Mouse (Mus musculus): Measurements from ENCODE around the gene Itpk1. TPM values are rescaled to one million over a fixed set of nuclear protein-coding genes. Genes with fewer than 3 reads are reported as not detected.

Gene Itpk1
- total and polyA plus RNA-seq, 3 experiments = 7.9 to 11.6 (median 9.5) TPM

DNA sequence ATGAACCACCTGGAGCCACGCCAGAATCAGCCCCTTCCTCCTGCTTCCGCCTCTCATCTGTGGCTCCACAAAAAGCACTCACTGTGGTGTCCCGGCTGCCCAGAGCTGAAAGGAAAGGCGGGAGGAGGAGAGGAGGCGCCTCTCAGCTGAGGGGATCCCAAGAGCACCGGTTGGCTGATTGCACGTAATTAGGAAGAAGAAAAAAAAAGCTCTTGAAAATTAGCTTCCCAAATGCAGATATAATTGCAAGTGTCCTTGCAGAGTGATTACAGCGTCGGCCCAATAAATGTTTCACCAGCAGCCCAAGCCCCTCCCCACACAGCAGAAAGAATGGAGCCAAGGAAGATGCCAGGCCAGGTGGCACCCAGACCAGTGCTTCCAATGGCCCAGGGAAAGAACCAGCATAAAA, 19.2 kb downstream of the Itpk1 start:
- no peaks in the 10 kb centered on the region for H3K36me3 ChIP-seq (ENCODE audit: control insufficient read depth, insufficient read depth, low read length)
- 59% methylated on average over 9 of the region's 9 CpGs for WGBS
- H3K4me1 ChIP-seq (ENCODE audit: control insufficient read depth, insufficient read depth, low read length) = peaks cover 6% of the 10 kb centered on the region; the same call in 1 of the 2 replicates
- no peak overlapping the region for H3K9ac ChIP-seq (ENCODE audit: low read depth, low read length)
- H3K4me3 ChIP-seq = no peak overlapping the region
- H3K27me3 ChIP-seq (ENCODE audit: control insufficient read depth, insufficient read depth, low read length) = no peaks in the 10 kb centered on the region
- TF ChIP-seq POLR2A (IDR thresholded peaks at IDR 0.05; ENCODE audit: insufficient read depth, low read depth, low read length) = no peak
- no peak for TF ChIP-seq EP300 (IDR thresholded peaks at IDR 0.05; ENCODE audit: insufficient read depth, low read depth, low read length)
- no peak for TF ChIP-seq CTCF (IDR thresholded peaks at IDR 0.05)
- intact Hi-C loops (cut with DNase I) = no loop called here
- H3K79me2 ChIP-seq (replicated peaks; ENCODE audit: control insufficient read depth, insufficient read depth, low read length) = no peaks in the 10 kb centered on the region
- no peak for DNase-seq
- H3K27ac ChIP-seq = no peak overlapping the region

- no peaks in the 10 kb centered on the region for H3K36me3 ChIP-seq (ENCODE audit: control insufficient read depth, insufficient read depth, low read length)
- no peak for DNase-seq
- WGBS = 78% methylated on average over 3 of the region's 3 CpGs
- peaks cover 6% of the 10 kb centered on the region; the same call in 1 of the 2 replicates for H3K4me1 ChIP-seq (ENCODE audit: control insufficient read depth, insufficient read depth, low read length)
- intact Hi-C loops (cut with DNase I) = no loop called here
- no peak overlapping the region for H3K27ac ChIP-seq
- no peak for TF ChIP-seq POLR2A (IDR thresholded peaks at IDR 0.05; ENCODE audit: insufficient read depth, low read depth, low read length)
- no peak for TF ChIP-seq EP300 (IDR thresholded peaks at IDR 0.05; ENCODE audit: insufficient read depth, low read depth, low read length)
- H3K9ac ChIP-seq (ENCODE audit: low read depth, low read length) = no peak overlapping the region
- no peaks in the 10 kb centered on the region for H3K27me3 ChIP-seq (ENCODE audit: control insufficient read depth, insufficient read depth, low read length)
- H3K4me3 ChIP-seq = no peak overlapping the region
- no peaks in the 10 kb centered on the region for H3K79me2 ChIP-seq (replicated peaks; ENCODE audit: control insufficient read depth, insufficient read depth, low read length)
Observed at GRCm38 (mm10) chr12:102684720-102685386, 19.9 kb downstream of the Itpk1 start.

- no peak overlapping the region for H3K4me3 ChIP-seq
- no peaks in the 10 kb centered on the region for H3K36me3 ChIP-seq (ENCODE audit: control insufficient read depth, insufficient read depth, low read length)
- H3K79me2 ChIP-seq (replicated peaks; ENCODE audit: control insufficient read depth, insufficient read depth, low read length) = no peaks in the 10 kb centered on the region
- H3K27ac ChIP-seq = no peak overlapping the region
- no peaks in the 10 kb centered on the region for H3K27me3 ChIP-seq (ENCODE audit: control insufficient read depth, insufficient read depth, low read length)
- TF ChIP-seq CTCF (IDR thresholded peaks at IDR 0.05) = no peak
- TF ChIP-seq EP300 (IDR thresholded peaks at IDR 0.05; ENCODE audit: insufficient read depth, low read depth, low read length) = no peak
- no peak for TF ChIP-seq POLR2A (IDR thresholded peaks at IDR 0.05; ENCODE audit: insufficient read depth, low read depth, low read length)
- intact Hi-C loops (cut with DNase I) = no loop called here
- no peak for DNase-seq
- peaks cover 6% of the 10 kb centered on the region; the same call in 1 of the 2 replicates for H3K4me1 ChIP-seq (ENCODE audit: control insufficient read depth, insufficient read depth, low read length)
- WGBS = 78% methylated on average over 5 of the region's 5 CpGs
- H3K9ac ChIP-seq (ENCODE audit: low read depth, low read length) = no peak overlapping the region
Observed at GRCm38 (mm10) chr12:102683979-102684378, 20.8 kb downstream of the Itpk1 start.

- H3K4me3 ChIP-seq = no peak overlapping the region
- no peaks in the 10 kb centered on the region for H3K79me2 ChIP-seq (replicated peaks; ENCODE audit: control insufficient read depth, insufficient read depth, low read length)
- TF ChIP-seq EP300 (IDR thresholded peaks at IDR 0.05; ENCODE audit: insufficient read depth, low read depth, low read length) (no peak), POLR2A (IDR thresholded peaks at IDR 0.05; ENCODE audit: insufficient read depth, low read depth, low read length) (no peak)
- intact Hi-C loops (cut with DNase I) = no loop called here
- peaks cover 6% of the 10 kb centered on the region; the same call in 1 of the 2 replicates for H3K4me1 ChIP-seq (ENCODE audit: control insufficient read depth, insufficient read depth, low read length)
- no peaks in the 10 kb centered on the region for H3K27me3 ChIP-seq (ENCODE audit: control insufficient read depth, insufficient read depth, low read length)
- 84% methylated on average over 6 of the region's 6 CpGs for WGBS
- H3K9ac ChIP-seq (ENCODE audit: low read depth, low read length) = no peak overlapping the region
- H3K27ac ChIP-seq = no peak overlapping the region
- H3K36me3 ChIP-seq (ENCODE audit: control insufficient read depth, insufficient read depth, low read length) = no peaks in the 10 kb centered on the region
- no peak for DNase-seq
Observed at GRCm38 (mm10) chr12:102683438-102683837, 21.3 kb downstream of the Itpk1 start.

DNA sequence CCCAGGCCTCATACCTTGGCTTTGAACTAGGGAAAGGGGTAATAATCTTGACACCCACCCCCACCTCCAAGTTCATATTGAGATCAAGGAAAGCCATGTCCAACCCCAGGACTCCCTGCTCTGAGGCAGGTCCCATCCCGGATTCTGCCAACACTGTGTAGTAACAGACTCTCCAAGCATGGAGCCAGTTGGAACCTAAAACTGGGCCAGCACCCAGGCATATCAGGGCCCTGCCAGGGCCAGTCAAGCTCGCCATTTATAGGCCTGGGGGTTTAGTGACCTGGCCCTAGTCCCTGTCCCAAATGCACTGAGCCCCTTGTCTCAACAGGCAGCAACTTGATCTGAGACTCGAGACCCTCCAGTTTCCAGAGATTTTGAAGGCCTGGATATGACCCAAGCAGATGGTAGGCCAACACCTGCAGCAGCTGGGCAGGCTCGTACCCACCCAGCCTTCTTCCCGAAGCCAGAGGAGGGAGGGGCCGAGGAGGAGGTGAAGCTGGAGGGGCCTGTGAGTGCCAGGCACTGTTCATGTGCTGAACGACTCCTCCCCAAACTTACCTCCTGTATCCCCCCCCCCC, 21.9 kb downstream of the Itpk1 start:
- peaks cover 6% of the 10 kb centered on the region; the same call in 1 of the 2 replicates for H3K4me1 ChIP-seq (ENCODE audit: control insufficient read depth, insufficient read depth, low read length)
- 73% methylated on average over 7 of the region's 7 CpGs for WGBS
- H3K36me3 ChIP-seq (ENCODE audit: control insufficient read depth, insufficient read depth, low read length) = no peaks in the 10 kb centered on the region
- intact Hi-C loops (cut with DNase I) = no loop called here
- TF ChIP-seq EP300 (IDR thresholded peaks at IDR 0.05; ENCODE audit: insufficient read depth, low read depth, low read length) = no peak
- no peak for TF ChIP-seq POLR2A (IDR thresholded peaks at IDR 0.05; ENCODE audit: insufficient read depth, low read depth, low read length)
- TF ChIP-seq CTCF (IDR thresholded peaks at IDR 0.05) = no peak
- no peaks in the 10 kb centered on the region for H3K79me2 ChIP-seq (replicated peaks; ENCODE audit: control insufficient read depth, insufficient read depth, low read length)
- H3K27ac ChIP-seq = no peak overlapping the region
- H3K9ac ChIP-seq (ENCODE audit: low read depth, low read length) = no peak overlapping the region
- no peaks in the 10 kb centered on the region for H3K27me3 ChIP-seq (ENCODE audit: control insufficient read depth, insufficient read depth, low read length)
- no peak overlapping the region for H3K4me3 ChIP-seq
- no peak for DNase-seq

GRCm38 (mm10) chr12:102682085-102682484, 22.6 kb downstream of the Itpk1 start:
- H3K36me3 ChIP-seq (ENCODE audit: control insufficient read depth, insufficient read depth, low read length) = no peaks in the 10 kb centered on the region
- 26% methylated on average over 5 of the region's 5 CpGs for WGBS
- peaks cover 6% of the 10 kb centered on the region; the same call in 1 of the 2 replicates for H3K4me1 ChIP-seq (ENCODE audit: control insufficient read depth, insufficient read depth, low read length)
- H3K79me2 ChIP-seq (replicated peaks; ENCODE audit: control insufficient read depth, insufficient read depth, low read length) = no peaks in the 10 kb centered on the region
- no peaks in the 10 kb centered on the region for H3K27me3 ChIP-seq (ENCODE audit: control insufficient read depth, insufficient read depth, low read length)
- H3K4me3 ChIP-seq = no peak overlapping the region
- H3K9ac ChIP-seq (ENCODE audit: low read depth, low read length) = no peak overlapping the region
- no peak overlapping the region for H3K27ac ChIP-seq
- TF ChIP-seq POLR2A (IDR thresholded peaks at IDR 0.05; ENCODE audit: insufficient read depth, low read depth, low read length) (no peak), CTCF (IDR thresholded peaks at IDR 0.05) (no peak), EP300 (IDR thresholded peaks at IDR 0.05; ENCODE audit: insufficient read depth, low read depth, low read length) (no peak)
- intact Hi-C loops (cut with DNase I) = no loop called here
- peak in 1 of 2 experiments; percentile 64 for DNase-seq
